Mouse (Mus musculus) C2C12 (cell line): ENCODE measurements around the gene Tbc1d8b. TPM values are rescaled to one million over a fixed set of nuclear protein-coding genes. Genes with fewer than 3 reads are reported as not detected.

Experiments used
- H3K27me3 ChIP-seq: one replicate; pipeline ENCODE4 v1.6.1; 2011; ENCODE audit not compliant: control insufficient read depth, insufficient read depth, insufficient read length
- H3K36me3 ChIP-seq: one replicate; pipeline ENCODE4 v1.6.1; 2011; ENCODE audit not compliant: control insufficient read depth, insufficient read depth
- H3K4me3 ChIP-seq: one replicate; pipeline ENCODE4 v1.5.1; 2011; ENCODE audit warnings: mild to moderate bottlenecking, control low read depth; ENCODE audit not compliant: poor library complexity, insufficient read depth, severe bottlenecking
- H3K79me2 ChIP-seq: one replicate; pipeline ENCODE4 v1.6.1; 2011; ENCODE audit not compliant: control insufficient read depth, insufficient read depth
- H3K79me3 ChIP-seq: one replicate; pipeline ENCODE4 v1.6.1; 2011; ENCODE audit warnings: low read depth, control low read depth
- H3ac ChIP-seq: one replicate; pipeline ENCODE3; 2011; ENCODE audit warnings: low read depth; ENCODE audit not compliant: control insufficient read depth, insufficient read length
- CEBPB ChIP-seq: IDR thresholded peaks from one replicate; pipeline ENCODE4 v1.6.1; 2011; ENCODE audit warnings: low read depth, mild to moderate bottlenecking, control low read depth, moderate library complexity
- CTCF ChIP-seq: IDR thresholded peaks from one replicate; pipeline ENCODE4 v1.5.1; 2011; ENCODE audit not compliant: control insufficient read depth, insufficient read depth, insufficient read length
- FOSL1 ChIP-seq: IDR thresholded peaks from one replicate; pipeline ENCODE4 v1.8.0; 2011; ENCODE audit warnings: mild to moderate bottlenecking, low read length; ENCODE audit not compliant: poor library complexity, insufficient read depth, severe bottlenecking
- MAX ChIP-seq: IDR thresholded peaks from one replicate; pipeline ENCODE4 v1.6.1; 2011; ENCODE audit warnings: mild to moderate bottlenecking, control low read depth
- MYOD1 ChIP-seq: IDR thresholded peaks from one replicate; pipeline ENCODE4 v1.6.1; 2011; ENCODE audit warnings: low read depth; ENCODE audit not compliant: control insufficient read depth, insufficient read length
- MYOG ChIP-seq: IDR thresholded peaks from one replicate; pipeline ENCODE4 v1.6.1; 2011; ENCODE audit not compliant: control insufficient read depth, insufficient read length; ENCODE audit errors: extremely low read depth
- USF1 ChIP-seq: IDR thresholded peaks from one replicate; pipeline ENCODE4 v1.6.1; 2011; ENCODE audit warnings: low read depth, mild to moderate bottlenecking, control low read depth, moderate library complexity
- polyA plus RNA-seq: library from polyadenylated mRNA; unstranded; fragments of >200 nt; fragmentation: generic; extraction: Trizol; gene quantifications from one replicate; pipeline ENCODE4 v1.2.1, GENCODE M21; 2012; ENCODE audit warnings: missing spikeins

Gene Tbc1d8b
- polyA plus RNA-seq, 1 experiment: 2.4 TPM

GRCm38 (mm10) chrX:139796037-139796436 lies 111.2 kb downstream of the Tbc1d8b start:
- H3K4me3 ChIP-seq: no peak overlapping the region
- no peak for TF ChIP-seq FOSL1
- no peak for TF ChIP-seq MYOG
- TF ChIP-seq MYOD1: no peak
- TF ChIP-seq CEBPB: no peak
- TF ChIP-seq USF1: no peak
- no peak for TF ChIP-seq CTCF
- TF ChIP-seq MAX: no peak
- no peaks in the 10 kb centered on the region for H3K27me3 ChIP-seq
- no peaks in the 10 kb centered on the region for H3K79me3 ChIP-seq
- no peak overlapping the region for H3ac ChIP-seq
- no peaks in the 10 kb centered on the region for H3K36me3 ChIP-seq
- no peaks in the 10 kb centered on the region for H3K79me2 ChIP-seq

- TF ChIP-seq USF1 (no peak), CTCF (no peak), FOSL1 (no peak), CEBPB (no peak), MYOG (no peak)
- H3ac ChIP-seq: no peak overlapping the region
- H3K4me3 ChIP-seq: no peak overlapping the region
- no peaks in the 10 kb centered on the region for H3K79me2 ChIP-seq
- H3K36me3 ChIP-seq: no peaks in the 10 kb centered on the region
- no peaks in the 10 kb centered on the region for H3K27me3 ChIP-seq
- H3K79me3 ChIP-seq: no peaks in the 10 kb centered on the region
Observed at GRCm38 (mm10) chrX:139797875-139798274, 113.1 kb downstream of the Tbc1d8b start.

- TF ChIP-seq MYOG: no peak
- no peak for TF ChIP-seq MAX
- TF ChIP-seq CTCF: no peak
- TF ChIP-seq MYOD1: no peak
- TF ChIP-seq USF1: no peak
- no peak for TF ChIP-seq FOSL1
- no peak for TF ChIP-seq CEBPB
- H3K27me3 ChIP-seq: no peaks in the 10 kb centered on the region
Observed at GRCm38 (mm10) chrX:139799953-139800352, 115.2 kb downstream of the Tbc1d8b start.

GRCm38 (mm10) chrX:139800406-139800878 lies 115.6 kb downstream of the Tbc1d8b start, which contains the start of gene Cldn2:
Cldn2 (plus strand) TSS chrX:139800828.
- no peaks in the 10 kb centered on the region for H3K36me3 ChIP-seq
- no peak within 1 kb of the TSS for H3ac ChIP-seq
- no peak within 1 kb of the TSS for H3K4me3 ChIP-seq
- TF ChIP-seq MYOG: no peak
- TF ChIP-seq FOSL1: no peak
- TF ChIP-seq USF1: no peak
- TF ChIP-seq MAX: no peak
- no peak for TF ChIP-seq CTCF
- no peak for TF ChIP-seq MYOD1
- no peak for TF ChIP-seq CEBPB
- no peaks in the 10 kb centered on the region for H3K27me3 ChIP-seq
- no peaks in the 10 kb centered on the region for H3K79me3 ChIP-seq
- H3K79me2 ChIP-seq: no peaks in the 10 kb centered on the region

More at GRCm38 (mm10) chrX:139799953-139800352, 115.2 kb downstream of the Tbc1d8b start:
- no peak overlapping the region for H3ac ChIP-seq
- H3K36me3 ChIP-seq: no peaks in the 10 kb centered on the region
- no peak overlapping the region for H3K4me3 ChIP-seq
- no peaks in the 10 kb centered on the region for H3K79me2 ChIP-seq
- H3K79me3 ChIP-seq: no peaks in the 10 kb centered on the region

Other genes with a start within 250 kb of the Tbc1d8b start
- gene D330045A20Rik, start 204.6 kb upstream of the Tbc1d8b start, polyA plus RNA-seq: 0.15 TPM
- 9.7 TPM for gene Rnf128, start 121.7 kb upstream of the Tbc1d8b start, polyA plus RNA-seq
- 0.09 TPM for gene Gm15013, start 29.5 kb downstream of the Tbc1d8b start, polyA plus RNA-seq
- not detected for gene Ripply1, start 97.4 kb downstream of the Tbc1d8b start, polyA plus RNA-seq
- gene Cldn2, start 115.8 kb downstream of the Tbc1d8b start, polyA plus RNA-seq: not detected
- 3.2 TPM for gene Morc4, start 186.7 kb downstream of the Tbc1d8b start, polyA plus RNA-seq